Mouse (Mus musculus) frontal cortex, postnatal 25 days (tissue): ENCODE data around the gene Cd300lg.
A peak's percentile ranks its signal among the peaks of the same experiment; 100 is the strongest.

ENCODE experiments used
- DNase-seq, 2 experiments: peaks; one replicate each; pipeline ENCODE4 v3.0.0; 2022; ENCODE audit warnings: low spot score in 2 of 2

Gene Cd300lg

GRCm38 (mm10) chr11:102096887-102097391 lies 55.6 kb downstream of the Cd300lg start:
- DNase-seq: peak; percentile 20 to 60

GRCm38 (mm10) chr11:102101219-102101618 lies 59.9 kb downstream of the Cd300lg start, which contains the start of gene Ppy:
Gene Ppy (minus strand): TSS chr11:102101319.
- no peak for DNase-seq

GRCm38 (mm10) chr11:102102485-102103258 lies 61.4 kb downstream of the Cd300lg start:
- peak; percentile 43 to 52 for DNase-seq
